Mouse (Mus musculus) forebrain, embryonic 12.5 days (tissue): ENCODE measurements around the gene Lrrc74a. TPM values are rescaled to one million over a fixed set of nuclear protein-coding genes. Genes with fewer than 3 reads are reported as not detected.

Source experiments
- ATAC-seq: fragments of 200-750 bp; cut with Nextera tagmentation; 2 replicates; pipeline ENCODE4 v1.8.0; 2017; ENCODE audit warnings: moderate TSS enrichment; ENCODE audit not compliant: low FRiP score
- H3K27ac ChIP-seq: fragments of 300-500 bp; sonication (generic); 2 replicates; pipeline ENCODE4 v1.5.1; 2016; ENCODE audit warnings: mild to moderate bottlenecking
- H3K27me3 ChIP-seq: fragments of 300-500 bp; sonication (generic); 2 replicates; pipeline ENCODE4 v1.6.1; 2016; ENCODE audit warnings: mild to moderate bottlenecking
- H3K36me3 ChIP-seq: fragments of 300-500 bp; sonication (generic); replicated peaks from 2 replicates; pipeline ENCODE4 v1.6.1; 2016; ENCODE audit warnings: mild to moderate bottlenecking
- H3K4me1 ChIP-seq: fragments of 300-500 bp; sonication (generic); 2 replicates; pipeline ENCODE4 v1.6.1; 2016
- H3K4me2 ChIP-seq: fragments of 300-500 bp; sonication (generic); 2 replicates; pipeline ENCODE4 v1.6.1; 2016; ENCODE audit warnings: mild to moderate bottlenecking, moderate library complexity
- H3K4me3 ChIP-seq: fragments of 300-500 bp; sonication (generic); replicated peaks from 2 replicates; pipeline ENCODE4 v1.5.1; 2016; ENCODE audit warnings: mild to moderate bottlenecking
- H3K9ac ChIP-seq: fragments of 300-500 bp; sonication (generic); 2 replicates; pipeline ENCODE4 v1.6.1; 2016; ENCODE audit warnings: mild to moderate bottlenecking
- H3K9me3 ChIP-seq: fragments of 300-500 bp; sonication (generic); 2 replicates; pipeline ENCODE4 v1.6.1; 2016
- WGBS: fragments of 180-500 bp; shearing (Covaris S2); methylation state at CpG from one replicate; pipeline ENCODE4 v1.1.7; 2016; 5-methylcytosine and 5-hydroxymethylcytosine counted together
- polyA plus RNA-seq: library from polyadenylated mRNA; unstranded; fragments of >200 nt; fragmentation: Nextera tagmentation; extraction: Ambion mirVana; gene quantifications from 2 replicates; pipeline ENCODE4 v1.2.1, GENCODE M21; 2016

Lrrc74a gene
- polyA plus RNA-seq, 1 experiment from 2014 or later, result not detected

GRCm38 (mm10) chr12:86810725-86811444, 76.7 kb downstream of the Lrrc74a start:
- Histone ChIP-seq H3K9ac (no peak overlapping the region), H3K4me3 (no peak overlapping the region), H3K4me1 (peaks cover 83% of the 10 kb centered on the region), H3K9me3 (no peaks in the 10 kb centered on the region), H3K4me2 (no peak overlapping the region), H3K36me3 (no peaks in the 10 kb centered on the region), H3K27me3 (no peaks in the 10 kb centered on the region), H3K27ac (peak overlapping the region; percentile 73)
- 77% methylated on average over 11 of the region's 11 CpGs for WGBS
- no peak for ATAC-seq

GRCm38 (mm10) chr12:86812782-86813181, 78.6 kb downstream of the Lrrc74a start:
- no peak overlapping the region for H3K4me2 ChIP-seq
- no peak for ATAC-seq
- H3K9ac ChIP-seq, result no peak overlapping the region
- H3K36me3 ChIP-seq, result no peaks in the 10 kb centered on the region
- no peaks in the 10 kb centered on the region for H3K9me3 ChIP-seq
- H3K4me3 ChIP-seq, result no peak overlapping the region
- no peaks in the 10 kb centered on the region for H3K27me3 ChIP-seq
- H3K4me1 ChIP-seq, result peaks cover 83% of the 10 kb centered on the region
- 0 out of 2 replicates have a peak overlapping the region, but pooled peaks have one; percentile 2 for H3K27ac ChIP-seq
- WGBS, result 70% methylated on average over 3 of the region's 3 CpGs

Other genes starting within 250 kb of the Lrrc74a start
- 29.8 and 31.1 TPM in 2 replicates for gene Vash1, start 55.7 kb upstream of the Lrrc74a start, polyA plus RNA-seq
- 13.3 and 13.6 TPM in 2 replicates for gene Angel1, start 7.9 kb upstream of the Lrrc74a start, polyA plus RNA-seq
- 74.8 and 81.9 TPM in 2 replicates for gene Irf2bpl, start 150.4 kb downstream of the Lrrc74a start, polyA plus RNA-seq
- 49.5 and 51.4 TPM in 2 replicates for gene Cipc, start 212.7 kb downstream of the Lrrc74a start, polyA plus RNA-seq